Mouse (Mus musculus): Measurements from ENCODE around the gene Abhd16a. TPM values are rescaled to one million over a fixed set of nuclear protein-coding genes. Genes with fewer than 3 reads are reported as not detected.
A peak's percentile ranks its signal among the peaks of the same experiment; 100 is the strongest.

Gene Abhd16a
- polyA plus RNA-seq, 1 experiment: 119 TPM

- WGBS: 31% methylated on average over 13 of the region's 13 CpGs
- H3K4me3 ChIP-seq (ENCODE audit: extremely low read depth, insufficient read depth, insufficient read length): no peak overlapping the region
These were observed 16.8 kb downstream of the Abhd16a start for GRCm38 (mm10) chr17:35105740-35106389.

GRCm38 (mm10) chr17:35106522-35106921 is 17.5 kb downstream of the Abhd16a start:
- Histone ChIP-seq H3K4me3 (ENCODE audit: extremely low read depth, insufficient read depth, insufficient read length) (no peak overlapping the region), H3K4me1 (ENCODE audit: control insufficient read depth, insufficient read depth, insufficient read length) (no peaks in the 10 kb centered on the region), H3K27me3 (ENCODE audit: control insufficient read depth, insufficient read depth, low read length) (no peaks in the 10 kb centered on the region), H3K27ac (ENCODE audit: insufficient read depth, low read length) (no peak overlapping the region), H3K36me3 (ENCODE audit: control insufficient read depth, insufficient read depth, low read length) (peaks cover 9% of the 10 kb centered on the region)
- no peak for TF ChIP-seq POLR2A (IDR thresholded peaks at IDR 0.05; ENCODE audit: low read depth, low read length)
- no peak for TF ChIP-seq CTCF (IDR thresholded peaks at IDR 0.05; ENCODE audit: extremely low read depth, insufficient read depth, insufficient read length, insufficient replicate concordance)
- no peak for DNase-seq (ENCODE audit: low read depth in 1 of 2, low spot score in 2 of 2)
- 86% methylated on average over 3 of the region's 3 CpGs for WGBS

More at GRCm38 (mm10) chr17:35105740-35106389, 16.8 kb downstream of the Abhd16a start:
- no peak for DNase-seq (ENCODE audit: low read depth in 1 of 2, low spot score in 2 of 2)
- no peak overlapping the region for H3K27ac ChIP-seq (ENCODE audit: insufficient read depth, low read length)
- peaks cover 15% of the 10 kb centered on the region for H3K36me3 ChIP-seq (ENCODE audit: control insufficient read depth, insufficient read depth, low read length)
- no peaks in the 10 kb centered on the region for H3K4me1 ChIP-seq (ENCODE audit: control insufficient read depth, insufficient read depth, insufficient read length)
- TF ChIP-seq CTCF (IDR thresholded peaks at IDR 0.05; ENCODE audit: extremely low read depth, insufficient read depth, insufficient read length, insufficient replicate concordance) (peak; percentile 46; the same call in 1 of the 2 replicates), POLR2A (IDR thresholded peaks at IDR 0.05; ENCODE audit: low read depth, low read length) (no peak)
- no peaks in the 10 kb centered on the region for H3K27me3 ChIP-seq (ENCODE audit: control insufficient read depth, insufficient read depth, low read length)

DNA sequence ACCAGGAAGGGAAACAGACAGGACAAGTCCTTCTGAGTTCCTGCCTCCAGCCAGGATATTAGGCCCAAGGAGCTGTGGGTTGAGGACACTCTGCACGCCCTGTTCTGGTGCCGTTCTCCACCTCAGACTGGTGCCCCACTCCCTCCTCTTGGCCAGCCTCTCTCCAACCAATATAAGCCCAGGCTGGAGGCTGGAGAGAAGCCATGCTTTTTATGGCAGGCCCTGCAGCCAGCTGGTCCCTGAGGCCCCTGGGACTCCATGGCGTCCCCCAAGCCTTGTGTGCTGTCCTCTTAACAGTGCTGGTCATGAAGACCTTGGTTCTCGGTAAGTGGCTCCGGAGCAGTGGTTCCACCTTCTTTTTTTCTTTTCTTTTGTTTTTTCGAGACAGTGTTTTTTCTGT is 19.0 kb downstream of the Abhd16a start, which contains the start of gene Ly6g5c:
Gene Ly6g5c, plus strand, starts transcription at position 183 of the 400 bp plus-strand sequence.
- no peaks in the 10 kb centered on the region for H3K27me3 ChIP-seq (ENCODE audit: control insufficient read depth, insufficient read depth, low read length)
- TF ChIP-seq POLR2A (IDR thresholded peaks at IDR 0.05; ENCODE audit: low read depth, low read length) (no peak), CTCF (IDR thresholded peaks at IDR 0.05; ENCODE audit: extremely low read depth, insufficient read depth, insufficient read length, insufficient replicate concordance) (no peak)

GRCm38 (mm10) chr17:35111774-35112173 is 22.7 kb downstream of the Abhd16a start:
- no peaks in the 10 kb centered on the region; the same call in 1 of the 2 replicates for H3K4me1 ChIP-seq (ENCODE audit: control insufficient read depth, insufficient read depth, insufficient read length)

More for the DNA sequence above, 19.0 kb downstream of the Abhd16a start, which contains the start of gene Ly6g5c:
- Histone ChIP-seq H3K4me3 (ENCODE audit: extremely low read depth, insufficient read depth, insufficient read length) (no peak within 1 kb of the TSS), H3K27ac (ENCODE audit: insufficient read depth, low read length) (no peak within 1 kb of the TSS), H3K4me1 (ENCODE audit: control insufficient read depth, insufficient read depth, insufficient read length) (no peaks in the 10 kb centered on the region), H3K36me3 (ENCODE audit: control insufficient read depth, insufficient read depth, low read length) (no peaks in the 10 kb centered on the region; the same call in 1 of the 2 replicates)
- no peak for DNase-seq (ENCODE audit: low read depth in 1 of 2, low spot score in 2 of 2)
- 88% methylated on average over 6 of the region's 6 CpGs for WGBS

DNA sequence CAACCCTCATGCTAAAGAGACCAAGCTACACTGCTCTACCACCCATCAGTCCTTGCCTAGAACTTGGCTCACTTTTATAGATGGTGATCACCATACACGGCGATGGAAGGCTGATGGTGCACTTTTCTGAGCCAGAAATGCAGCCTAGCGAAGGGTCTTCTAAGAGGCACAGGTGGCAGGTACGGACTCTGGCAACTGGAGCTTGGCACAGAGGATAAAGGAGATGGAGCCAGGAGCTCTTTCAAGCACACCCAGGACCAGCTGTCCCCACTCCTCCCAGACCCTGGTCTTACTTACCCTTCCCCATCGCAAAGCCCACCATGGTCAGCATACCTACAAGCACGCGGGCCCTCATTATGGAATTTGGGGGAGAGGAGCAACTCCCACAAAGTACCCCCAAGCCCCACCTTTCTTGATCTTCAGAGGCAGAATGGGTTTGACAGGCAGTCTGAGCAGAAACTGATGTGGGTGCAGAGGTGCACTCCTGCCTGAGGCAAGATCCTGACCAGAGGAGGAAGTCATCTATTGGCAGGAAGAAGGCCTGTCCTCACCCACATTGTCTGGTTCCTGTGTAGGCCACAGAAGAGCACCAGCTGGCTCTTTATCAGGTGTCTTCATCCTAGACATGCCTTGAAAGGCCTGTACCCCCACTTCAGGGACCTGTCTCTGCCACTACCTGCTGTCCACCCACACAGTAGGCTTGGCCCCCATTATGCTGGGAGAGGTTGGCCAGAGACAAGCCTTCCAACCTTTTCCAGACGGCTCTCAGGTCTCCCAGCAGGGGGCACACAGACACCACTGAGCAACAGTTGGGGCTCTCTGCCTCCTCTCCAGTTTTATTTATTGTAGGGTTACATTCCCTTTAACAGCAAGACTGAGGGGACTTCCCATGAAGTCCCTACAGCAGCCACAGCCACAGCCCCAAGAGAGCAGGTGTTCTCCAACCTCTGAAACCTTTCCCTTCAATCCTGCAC is 26.3 kb downstream of the Abhd16a start, which contains the start of gene Ly6g5b:
Gene Ly6g5b, minus strand, starts transcription at position 383 of the 974 bp plus-strand sequence.
- Histone ChIP-seq H3K36me3 (ENCODE audit: control insufficient read depth, insufficient read depth, low read length) (peaks cover 18% of the 10 kb centered on the region), H3K27me3 (ENCODE audit: control insufficient read depth, insufficient read depth, low read length) (no peaks in the 10 kb centered on the region), H3K4me1 (ENCODE audit: control insufficient read depth, insufficient read depth, insufficient read length) (peaks cover 2% of the 10 kb centered on the region; the same call in 1 of the 2 replicates), H3K4me3 (ENCODE audit: extremely low read depth, insufficient read depth, insufficient read length) (no peak within 1 kb of the TSS), H3K27ac (ENCODE audit: insufficient read depth, low read length) (no peak within 1 kb of the TSS)
- DNase-seq (ENCODE audit: low read depth in 1 of 2, low spot score in 2 of 2): peak in 1 of 2 experiments; percentile 46
- WGBS: 76% methylated on average over 8 of the region's 8 CpGs
- no peak for TF ChIP-seq POLR2A (IDR thresholded peaks at IDR 0.05; ENCODE audit: low read depth, low read length)
- peak; percentile 43; the same call in 1 of the 2 replicates for TF ChIP-seq CTCF (IDR thresholded peaks at IDR 0.05; ENCODE audit: extremely low read depth, insufficient read depth, insufficient read length, insufficient replicate concordance)

More at GRCm38 (mm10) chr17:35111774-35112173, 22.7 kb downstream of the Abhd16a start:
- Histone ChIP-seq H3K27me3 (ENCODE audit: control insufficient read depth, insufficient read depth, low read length) (no peaks in the 10 kb centered on the region), H3K4me3 (ENCODE audit: extremely low read depth, insufficient read depth, insufficient read length) (no peak overlapping the region), H3K27ac (ENCODE audit: insufficient read depth, low read length) (no peak overlapping the region), H3K36me3 (ENCODE audit: control insufficient read depth, insufficient read depth, low read length) (peaks cover 6% of the 10 kb centered on the region)
- no peak for DNase-seq (ENCODE audit: low read depth in 1 of 2, low spot score in 2 of 2)
- 85% methylated on average over 9 of the region's 9 CpGs for WGBS
- no peak for TF ChIP-seq POLR2A (IDR thresholded peaks at IDR 0.05; ENCODE audit: low read depth, low read length)
- no peak for TF ChIP-seq CTCF (IDR thresholded peaks at IDR 0.05; ENCODE audit: extremely low read depth, insufficient read depth, insufficient read length, insufficient replicate concordance)

DNA sequence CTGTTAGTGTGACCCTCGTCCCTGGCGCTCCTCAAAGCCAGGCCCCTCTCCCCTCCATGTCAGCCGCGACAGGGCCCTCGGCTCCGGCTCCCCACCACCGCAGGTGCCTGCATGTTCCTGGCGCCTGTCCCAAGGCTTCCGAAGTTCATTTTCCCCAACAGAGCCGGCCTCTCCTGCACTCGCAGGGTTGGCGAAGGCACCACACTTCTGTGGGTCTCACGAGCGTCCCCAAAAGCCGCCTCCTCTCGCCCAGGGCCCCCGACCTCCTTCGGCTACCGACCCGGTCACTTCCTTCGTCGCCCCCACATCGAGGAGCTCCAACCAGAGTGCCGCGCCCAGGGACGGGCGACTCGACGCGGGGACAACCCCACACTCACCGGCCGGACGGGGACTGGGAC is 31.7 kb downstream of the Abhd16a start:
- Histone ChIP-seq H3K27me3 (ENCODE audit: control insufficient read depth, insufficient read depth, low read length) (no peaks in the 10 kb centered on the region), H3K4me3 (ENCODE audit: extremely low read depth, insufficient read depth, insufficient read length) (peak overlapping the region; percentile 99), H3K36me3 (ENCODE audit: control insufficient read depth, insufficient read depth, low read length) (peaks cover 23% of the 10 kb centered on the region), H3K27ac (ENCODE audit: insufficient read depth, low read length) (peak overlapping the region; percentile 76), H3K4me1 (ENCODE audit: control insufficient read depth, insufficient read depth, insufficient read length) (peaks cover 8% of the 10 kb centered on the region)
- DNase-seq (ENCODE audit: low read depth in 1 of 2, low spot score in 2 of 2): no peak
- TF ChIP-seq CTCF (IDR thresholded peaks at IDR 0.05; ENCODE audit: extremely low read depth, insufficient read depth, insufficient read length, insufficient replicate concordance) (no peak), POLR2A (IDR thresholded peaks at IDR 0.05; ENCODE audit: low read depth, low read length) (no peak)
- WGBS: under 1% methylated on average over 33 of the region's 33 CpGs
